Mouse (Mus musculus) testis, adult 2 months (tissue): ENCODE measurements around the gene Arap1.

Experiments
- CTCF ChIP-seq: fragments of 200-500 bp; IDR thresholded peaks from 2 replicates; pipeline ENCODE4 v1.5.1; 2012; ENCODE audit warnings: low read depth, mild to moderate bottlenecking, inconsistent platforms, low read length, moderate library complexity; ENCODE audit not compliant: control insufficient read depth, insufficient read depth, insufficient replicate concordance
- POLR2A ChIP-seq: fragments of 200-500 bp; IDR thresholded peaks from 2 replicates; pipeline ENCODE4 v1.6.1; 2012; ENCODE audit warnings: low read depth, mild to moderate bottlenecking, inconsistent platforms, low read length, moderate library complexity; ENCODE audit not compliant: control insufficient read depth

DNA sequence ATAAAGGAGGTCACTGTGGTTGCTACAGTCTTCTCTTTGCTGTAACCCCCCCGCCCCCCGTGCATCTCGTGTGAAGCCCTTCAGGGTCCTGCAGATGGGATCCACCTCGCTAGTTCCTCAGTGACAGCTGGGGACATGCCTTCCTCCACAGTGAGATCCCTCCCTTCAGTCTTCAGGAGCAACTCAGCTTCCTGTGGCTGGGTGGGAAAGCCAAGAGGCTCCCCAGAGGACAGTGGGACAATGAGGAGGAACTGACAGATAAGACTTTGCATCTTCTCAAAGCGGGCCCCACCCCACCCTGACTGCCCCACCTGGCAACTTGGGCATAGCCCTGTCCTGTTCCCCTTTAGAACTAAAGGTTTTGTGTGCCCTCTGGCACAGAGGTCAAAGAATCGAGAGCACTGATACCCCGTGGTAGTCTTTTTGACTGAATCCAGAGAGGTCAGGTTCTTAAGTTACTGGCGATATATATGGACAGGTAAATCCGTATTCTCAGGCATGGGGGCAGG is 111.5 kb downstream of the Arap1 start:
- TF ChIP-seq POLR2A = no peak
- no peak for TF ChIP-seq CTCF
